Mouse (Mus musculus): ENCODE results near the gene Pla2g4e. TPM values are rescaled to one million over a fixed set of nuclear protein-coding genes. Genes with fewer than 3 reads are reported as not detected.

The Pla2g4e gene
- total and polyA plus RNA-seq, 3 experiments = not detected

GRCm38 (mm10) chr2:120237784-120238183 is 7.4 kb downstream of the Pla2g4e start:
- H3K27me3 ChIP-seq (ENCODE audit: control insufficient read depth in 1 of 2, insufficient read depth in 2 of 2, low read length in 2 of 2) = peaks cover 1% of the 10 kb centered on the region in 2 experiments; a peak in 3 of 4 replicates
- peaks cover 0 to 4% of the 10 kb centered on the region in 2 experiments; a peak in 1 of 4 replicates for H3K4me1 ChIP-seq (ENCODE audit: control insufficient read depth in 1 of 2, insufficient read depth in 2 of 2, low read length in 2 of 2)
- H3K9me3 ChIP-seq (replicated peaks; ENCODE audit: insufficient read depth, low read length) = no peaks in the 10 kb centered on the region
- H3K36me3 ChIP-seq (ENCODE audit: control insufficient read depth in 1 of 2, insufficient read depth in 2 of 2, low read length in 2 of 2) = peaks cover 0 to 4% of the 10 kb centered on the region in 2 experiments; a peak in 2 of 4 replicates
- DNase-seq (ENCODE audit: low read depth, low spot score) = no peak
- H3K4me3 ChIP-seq (ENCODE audit: control insufficient read depth in 1 of 2, insufficient read depth in 1 of 2, low read depth in 2 of 2, low read length in 2 of 2) = no peak overlapping the region
- TF ChIP-seq MXI1 (IDR thresholded peaks at IDR 0.05; ENCODE audit: low read depth, low read length) = no peak
- no peak for TF ChIP-seq MAFK (IDR thresholded peaks at IDR 0.05; ENCODE audit: borderline replicate concordance, low read depth, low read length)
- no peak for TF ChIP-seq RAD21 (IDR thresholded peaks at IDR 0.05; ENCODE audit: low read depth, low read length)
- TF ChIP-seq POLR2AphosphoS2 (IDR thresholded peaks at IDR 0.05; ENCODE audit: low read length) = no peak
- no peak for TF ChIP-seq E2F4 (IDR thresholded peaks at IDR 0.05; ENCODE audit: borderline replicate concordance, low read depth, low read length)
- TF ChIP-seq NRF1 (IDR thresholded peaks at IDR 0.05; ENCODE audit: insufficient read depth, low read depth, low read length, poor library complexity, severe bottlenecking) = no peak
- TF ChIP-seq TCF12 (IDR thresholded peaks at IDR 0.05; ENCODE audit: low read depth, low read length) = no peak
- no peak for TF ChIP-seq TAL1 (IDR thresholded peaks at IDR 0.05; ENCODE audit: low read length)
- TF ChIP-seq KAT2A (conservative IDR thresholded peaks at IDR 0.05; ENCODE audit: low read depth, low read length) = no peak
- TF ChIP-seq MAZ (IDR thresholded peaks at IDR 0.05; ENCODE audit: low read depth, low read length) = no peak
- TF ChIP-seq NELFE (IDR thresholded peaks at IDR 0.05; ENCODE audit: low read depth, low read length) = no peak
- no peak for TF ChIP-seq ELF1 (IDR thresholded peaks at IDR 0.05; ENCODE audit: low read depth, low read length)
- TF ChIP-seq HCFC1 (IDR thresholded peaks at IDR 0.05; ENCODE audit: low read depth, low read length) = no peak
- no peak for TF ChIP-seq EP300 (IDR thresholded peaks at IDR 0.05; ENCODE audit: low read depth in 1 of 2, low read length in 2 of 2)
- TF ChIP-seq MAX (IDR thresholded peaks at IDR 0.05; ENCODE audit: low read length) = no peak
- H3K27ac ChIP-seq (ENCODE audit: control insufficient read depth, low read depth, low read length) = no peak overlapping the region
- H3K79me2 ChIP-seq (ENCODE audit: control insufficient read depth, insufficient read depth, low read length, poor library complexity) = no peaks in the 10 kb centered on the region
- no peak overlapping the region for H3K9ac ChIP-seq (ENCODE audit: control insufficient read depth, low read depth, low read length, poor library complexity, severe bottlenecking)

- peaks cover 0 to 4% of the 10 kb centered on the region in 2 experiments; a peak in 2 of 4 replicates for H3K36me3 ChIP-seq (ENCODE audit: control insufficient read depth in 1 of 2, insufficient read depth in 2 of 2, low read length in 2 of 2)
- peak; percentile 12 for DNase-seq (ENCODE audit: low read depth, low spot score)
- TF ChIP-seq EP300 (IDR thresholded peaks at IDR 0.05; ENCODE audit: low read depth in 1 of 2, low read length in 2 of 2) (peak; percentile 18 to 33; a peak in 2 of 4 replicates), GATA1 (IDR thresholded peaks at IDR 0.05; ENCODE audit: low read depth, low read length) (peak; percentile 54), HCFC1 (IDR thresholded peaks at IDR 0.05; ENCODE audit: low read depth, low read length) (no peak)
- no peak overlapping the region for H3K9ac ChIP-seq (ENCODE audit: control insufficient read depth, low read depth, low read length, poor library complexity, severe bottlenecking)
- peaks cover 0 to 4% of the 10 kb centered on the region in 2 experiments; a peak in 1 of 4 replicates for H3K4me1 ChIP-seq (ENCODE audit: control insufficient read depth in 1 of 2, insufficient read depth in 2 of 2, low read length in 2 of 2)
- H3K79me2 ChIP-seq (ENCODE audit: control insufficient read depth, insufficient read depth, low read length, poor library complexity) = no peaks in the 10 kb centered on the region
- no peak overlapping the region for H3K27ac ChIP-seq (ENCODE audit: control insufficient read depth, low read depth, low read length)
- H3K4me3 ChIP-seq (ENCODE audit: control insufficient read depth in 1 of 2, insufficient read depth in 1 of 2, low read depth in 2 of 2, low read length in 2 of 2) = no peak overlapping the region
- no peaks in the 10 kb centered on the region for H3K9me3 ChIP-seq (replicated peaks; ENCODE audit: insufficient read depth, low read length)
- H3K27me3 ChIP-seq (ENCODE audit: control insufficient read depth in 1 of 2, insufficient read depth in 2 of 2, low read length in 2 of 2) = peaks cover 1% of the 10 kb centered on the region in 2 experiments; a peak in 3 of 4 replicates
Measured at GRCm38 (mm10) chr2:120235947-120236640, 9.0 kb downstream of the Pla2g4e start.
